Mouse (Mus musculus) small intestine, adult 2 months (tissue): ENCODE data around the gene Slit2.

Source experiments
- CTCF ChIP-seq: fragments of 200-500 bp; IDR thresholded peaks from 2 replicates; pipeline ENCODE4 v1.5.1; 2012; ENCODE audit warnings: low read depth, mild to moderate bottlenecking, control low read depth, inconsistent platforms, low read length, moderate library complexity, mixed read lengths; ENCODE audit not compliant: insufficient replicate concordance, insufficient read length; ENCODE audit errors: extremely low read depth
- POLR2A ChIP-seq: fragments of 200-500 bp; IDR thresholded peaks from 2 replicates; pipeline ENCODE4 v1.6.1; 2012; ENCODE audit warnings: low read depth, mild to moderate bottlenecking, control low read depth, inconsistent platforms, low read length, moderate library complexity

GRCm38 (mm10) chr5:48138849-48139487 is 156.0 kb downstream of the Slit2 start:
- no peak for TF ChIP-seq CTCF
- TF ChIP-seq POLR2A: no peak
